Mouse (Mus musculus) CH12.LX (cell line): ENCODE data around the gene Nmt2. TPM values are rescaled to one million over a fixed set of nuclear protein-coding genes. Genes with fewer than 3 reads are reported as not detected.

Experiments used
- DNase-seq: peaks from one replicate; pipeline ENCODE4 v3.0.0-alpha.2; 2013; ENCODE audit errors: extremely low read depth
- H3K27ac ChIP-seq: 2 replicates; pipeline ENCODE4 v1.5.1; 2012; ENCODE audit warnings: low read depth, mild to moderate bottlenecking, control low read depth, moderate library complexity; ENCODE audit not compliant: insufficient read depth
- H3K27me3 ChIP-seq: replicated peaks from 2 replicates; pipeline ENCODE3; 2012; ENCODE audit warnings: inconsistent platforms
- H3K36me3 ChIP-seq, 2 experiments: replicated peaks in 1 of 2; 2 replicates each; pipeline versions ENCODE3 to v1.6.1; 2012; ENCODE audit warnings: inconsistent platforms in 1 of 2, low read length in 1 of 2, mild to moderate bottlenecking in 1 of 2, mixed read lengths in 1 of 2, moderate library complexity in 1 of 2; ENCODE audit not compliant: control insufficient read depth in 1 of 2, insufficient read depth in 1 of 2
- H3K4me1 ChIP-seq, 2 experiments: 2 replicates each; pipeline ENCODE4 v1.6.1; 2012; ENCODE audit warnings: inconsistent platforms in 1 of 2, moderate library complexity in 1 of 2; ENCODE audit not compliant: insufficient read depth in 2 of 2, control insufficient read depth in 1 of 2
- H3K4me2 ChIP-seq: 2 replicates; pipeline ENCODE4 v1.6.1; 2012; ENCODE audit warnings: low read depth, mild to moderate bottlenecking, control low read depth; ENCODE audit not compliant: poor library complexity, insufficient read depth, severe bottlenecking
- H3K4me3 ChIP-seq, 3 experiments: fragments of 150-350 bp in 1 of 3; sonication (generic) in 1 of 3; replicated peaks in 1 of 3; 2 replicates each; pipeline versions ENCODE3 to v1.5.1; 2011 to 2012; ENCODE audit warnings: low read depth in 2 of 3, low read length in 2 of 3, mild to moderate bottlenecking in 2 of 3, moderate library complexity in 2 of 3, control low read depth in 1 of 3, improper control_type of control experiment in 1 of 3, inconsistent platforms in 1 of 3, mixed read lengths in 1 of 3; ENCODE audit not compliant: poor library complexity in 1 of 3
- H3K79me2 ChIP-seq: replicated peaks from 2 replicates; pipeline ENCODE4 v1.6.1; 2012; ENCODE audit warnings: mild to moderate bottlenecking, moderate library complexity; ENCODE audit not compliant: control insufficient read depth, poor library complexity, insufficient read depth, severe bottlenecking; ENCODE audit errors: extremely low read depth
- H3K9ac ChIP-seq: 2 replicates; pipeline ENCODE4 v1.6.1; 2012; ENCODE audit warnings: low read depth, mild to moderate bottlenecking, control low read depth, moderate library complexity; ENCODE audit not compliant: insufficient read depth
- H3K9me3 ChIP-seq: replicated peaks from 2 replicates; pipeline ENCODE3; 2012; ENCODE audit warnings: low read length, inconsistent platforms, mixed read lengths
- CHD1 ChIP-seq: IDR thresholded peaks from 2 replicates; pipeline ENCODE4 v1.6.1; 2012; ENCODE audit warnings: low read depth, low read length, improper control_type of control experiment, inconsistent platforms
- CHD2 ChIP-seq: IDR thresholded peaks from 2 replicates; pipeline ENCODE4 v1.6.1; 2011; ENCODE audit warnings: low read length, improper control_type of control experiment
- CTCF ChIP-seq, 2 experiments: IDR thresholded peaks in 1 of 2; conservative IDR thresholded peaks in 1 of 2; 2 replicates each; pipeline ENCODE4 v1.5.1; 2011 to 2012; ENCODE audit warnings: low read depth in 2 of 2, low read length in 2 of 2, improper control_type of control experiment in 1 of 2, inconsistent platforms in 1 of 2, mild to moderate bottlenecking in 1 of 2, moderate library complexity in 1 of 2
- ELF1 ChIP-seq: IDR thresholded peaks from 2 replicates; pipeline ENCODE4 v1.6.1; 2014; ENCODE audit warnings: low read depth, mild to moderate bottlenecking, inconsistent platforms, low read length, improper control_type of control experiment
- GABPA ChIP-seq: IDR thresholded peaks from 2 replicates; pipeline ENCODE4 v1.6.1; 2012; ENCODE audit warnings: low read depth, low read length, improper control_type of control experiment, inconsistent platforms; ENCODE audit not compliant: insufficient replicate concordance
- HCFC1 ChIP-seq: IDR thresholded peaks from 2 replicates; pipeline ENCODE4 v1.6.1; 2012; ENCODE audit warnings: low read depth, mild to moderate bottlenecking, inconsistent platforms, low read length, improper control_type of control experiment
- JUND ChIP-seq: conservative IDR thresholded peaks from 2 replicates; pipeline ENCODE4 v1.6.1; 2011; ENCODE audit warnings: low read depth, low read length, improper control_type of control experiment
- KAT2A ChIP-seq: IDR thresholded peaks from 2 replicates; pipeline ENCODE4 v1.6.1; 2012; ENCODE audit warnings: low read length, improper control_type of control experiment, inconsistent platforms; ENCODE audit not compliant: insufficient replicate concordance
- MAX ChIP-seq: IDR thresholded peaks from 2 replicates; pipeline ENCODE4 v1.6.1; 2011; ENCODE audit warnings: low read length, improper control_type of control experiment
- MAZ ChIP-seq: IDR thresholded peaks from 2 replicates; pipeline ENCODE4 v1.6.1; 2012; ENCODE audit warnings: low read depth, mild to moderate bottlenecking, inconsistent platforms, low read length, improper control_type of control experiment, moderate library complexity
- MEF2A ChIP-seq: IDR thresholded peaks from 2 replicates; pipeline ENCODE4 v1.6.1; 2014; ENCODE audit warnings: low read depth, mild to moderate bottlenecking, inconsistent platforms, low read length, improper control_type of control experiment, borderline replicate concordance
- MXI1 ChIP-seq: IDR thresholded peaks from 2 replicates; pipeline ENCODE4 v1.6.1; 2011; ENCODE audit warnings: mild to moderate bottlenecking, low read depth, low read length, improper control_type of control experiment
- MYC ChIP-seq: IDR thresholded peaks from 2 replicates; pipeline ENCODE4 v1.6.1; 2011; ENCODE audit warnings: low read depth, mild to moderate bottlenecking, improper control_type of control experiment, low read length
- NELFE ChIP-seq: IDR thresholded peaks from 2 replicates; pipeline ENCODE4 v1.6.1; 2011; ENCODE audit warnings: low read depth, low read length, improper control_type of control experiment
- POLR2A ChIP-seq: IDR thresholded peaks from 2 replicates; pipeline ENCODE4 v1.6.1; 2011; ENCODE audit warnings: low read depth, mild to moderate bottlenecking, improper control_type of control experiment, low read length
- POLR2AphosphoS2 ChIP-seq: IDR thresholded peaks from 2 replicates; pipeline ENCODE4 v1.6.1; 2011; ENCODE audit warnings: low read depth, low read length, improper control_type of control experiment
- RCOR1 ChIP-seq: conservative IDR thresholded peaks from 2 replicates; pipeline ENCODE4 v1.6.1; 2012; ENCODE audit warnings: low read depth, mild to moderate bottlenecking, inconsistent platforms, low read length, improper control_type of control experiment
- SIN3A ChIP-seq: IDR thresholded peaks from 2 replicates; pipeline ENCODE4 v1.6.1; 2012; ENCODE audit warnings: low read length, improper control_type of control experiment, inconsistent platforms
- TCF12 ChIP-seq: IDR thresholded peaks from 2 replicates; pipeline ENCODE4 v1.6.1; 2014; ENCODE audit warnings: low read depth, mild to moderate bottlenecking, inconsistent platforms, low read length, improper control_type of control experiment
- UBTF ChIP-seq: IDR thresholded peaks from 2 replicates; pipeline ENCODE4 v1.6.1; 2012; ENCODE audit warnings: low read depth, mild to moderate bottlenecking, inconsistent platforms, low read length, improper control_type of control experiment, moderate library complexity
- USF2 ChIP-seq: conservative IDR thresholded peaks from 2 replicates; pipeline ENCODE4 v1.6.1; 2011; ENCODE audit warnings: low read depth, low read length, improper control_type of control experiment
- ZC3H11A ChIP-seq: IDR thresholded peaks from 2 replicates; pipeline ENCODE4 v1.6.1; 2012; ENCODE audit warnings: low read depth, mild to moderate bottlenecking, inconsistent platforms, low read length, improper control_type of control experiment
- ZMIZ1 ChIP-seq: IDR thresholded peaks from 2 replicates; pipeline ENCODE4 v1.6.1; 2012; ENCODE audit warnings: low read depth, mild to moderate bottlenecking, inconsistent platforms, low read length, improper control_type of control experiment
- dilution Hi-C: fragments of 300-500 bp; cut with MboI; formaldehyde crosslinking; loops from 2 replicates; pipeline ENCODE4 v1.14.3; 2020; ENCODE audit warnings: low sequenced_read_pairs; ENCODE audit not compliant: extremely low pct_unique_long_range_greater_than_20kb, extremely low pct_ligation_motif_present
- in situ Hi-C: fragments of 300-500 bp; cut with MboI; formaldehyde crosslinking; loops from 3 replicates; pipeline ENCODE4 v1.14.3; 2019; ENCODE audit warnings: low sequenced_read_pairs, low pct_ligation_motif_present, low pct_unique_long_range_greater_than_20kb, mixed read lengths
- polyA plus RNA-seq: library from polyadenylated mRNA; unstranded; fragments of >175 nt; gene quantifications from 2 replicates; pipeline ENCODE4 v1.2.1, GENCODE M21; 2012; ENCODE audit warnings: low read depth; ENCODE audit not compliant: insufficient read length
- total RNA-seq, 2 experiments: library from RNA; depleted of rRNA; stranded (reverse); fragments of 300-350 nt in 1 of 2; fragments of >200 nt in 1 of 2; gene quantifications; 2 replicates each; pipeline ENCODE4 v1.2.3; 2012 to 2014

The Nmt2 gene
- total and polyA plus RNA-seq, 3 experiments = 10.0 to 15.9 (median 15.6) TPM

DNA sequence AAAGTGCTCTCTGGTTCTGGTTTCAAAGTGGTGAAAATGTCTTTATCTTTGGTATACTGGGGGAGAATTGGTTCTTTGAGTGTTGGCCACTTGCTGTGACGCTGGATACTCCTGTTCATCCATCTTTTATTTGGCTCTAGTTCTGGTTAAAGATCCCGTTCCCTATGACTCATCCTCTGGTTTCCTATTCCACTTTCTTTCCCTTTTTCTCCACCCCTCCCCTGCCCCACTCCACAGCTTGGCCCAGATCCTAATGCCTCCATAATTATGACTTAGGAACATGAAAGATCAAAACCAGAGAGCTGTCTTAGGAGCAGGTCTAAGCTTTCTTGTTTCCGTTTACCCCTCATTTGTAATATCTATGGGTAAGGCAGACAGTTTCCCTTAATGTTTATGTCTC lies 39.8 kb upstream of the Nmt2 start:
- no peak for DNase-seq
- H3K9me3 ChIP-seq = no peaks in the 10 kb centered on the region
- H3K27me3 ChIP-seq = no peaks in the 10 kb centered on the region
- dilution Hi-C loops = no loop called here
- no peaks in the 10 kb centered on the region for H3K79me2 ChIP-seq
- no peaks in the 10 kb centered on the region for H3K4me1 ChIP-seq
- TF ChIP-seq ZMIZ1 (no peak), ELF1 (no peak), UBTF (no peak), MYC (no peak), RCOR1 (no peak), GABPA (no peak), KAT2A (no peak), HCFC1 (no peak), MAX (no peak), POLR2A (no peak), SIN3A (no peak), MEF2A (no peak), CHD2 (no peak), MAZ (no peak), NELFE (no peak), JUND (no peak), USF2 (no peak)
- H3K36me3 ChIP-seq = no peaks in the 10 kb centered on the region
- H3K4me3 ChIP-seq = no peak overlapping the region
- no peak overlapping the region for H3K27ac ChIP-seq
- no peak overlapping the region for H3K9ac ChIP-seq
- H3K4me2 ChIP-seq = no peak overlapping the region
- in situ Hi-C loops = no loop called here

- in situ Hi-C loops = no loop called here
- H3K4me1 ChIP-seq = no peaks in the 10 kb centered on the region
- dilution Hi-C loops = no loop called here
- no peak overlapping the region for H3K9ac ChIP-seq
- DNase-seq = no peak
- H3K9me3 ChIP-seq = no peaks in the 10 kb centered on the region
- no peaks in the 10 kb centered on the region for H3K27me3 ChIP-seq
- H3K79me2 ChIP-seq = no peaks in the 10 kb centered on the region
- H3K4me3 ChIP-seq = no peak overlapping the region
- H3K4me2 ChIP-seq = no peak overlapping the region
- H3K27ac ChIP-seq = no peak overlapping the region
- no peak for TF ChIP-seq TCF12
- no peak for TF ChIP-seq ZC3H11A
- no peak for TF ChIP-seq CHD1
- no peak for TF ChIP-seq MXI1
- no peak for TF ChIP-seq POLR2AphosphoS2
- TF ChIP-seq CTCF (conservative IDR thresholded peaks at IDR 0.05 in 1 of 2, IDR thresholded peaks at IDR 0.05 in 1 of 2; ENCODE audit: low read depth in 2 of 2, low read length in 2 of 2) = no peak
- no peaks in the 10 kb centered on the region for H3K36me3 ChIP-seq
These were observed 32.7 kb upstream of the Nmt2 start for GRCm38 (mm10) chr2:3251309-3251708.
